Mouse (Mus musculus) layer of hippocampus, postnatal 36 days (tissue): ENCODE measurements around the gene Polr3b. TPM values are rescaled to one million over a fixed set of nuclear protein-coding genes. Genes with fewer than 3 reads are reported as not detected.
A peak's percentile ranks its signal among the peaks of the same experiment; 100 is the strongest.

Experiments
- DNase-seq, 2 experiments: peaks; one replicate each; pipeline ENCODE4 v3.0.0; 2022
- total RNA-seq, 2 experiments: library from RNA; stranded (reverse); gene quantifications; 2 replicates each; pipeline ENCODE4 v1.2.3; 2021

Polr3b gene
- total RNA-seq, 2 experiments from 2014 or later, result 14.2 to 16.0 TPM

DNA sequence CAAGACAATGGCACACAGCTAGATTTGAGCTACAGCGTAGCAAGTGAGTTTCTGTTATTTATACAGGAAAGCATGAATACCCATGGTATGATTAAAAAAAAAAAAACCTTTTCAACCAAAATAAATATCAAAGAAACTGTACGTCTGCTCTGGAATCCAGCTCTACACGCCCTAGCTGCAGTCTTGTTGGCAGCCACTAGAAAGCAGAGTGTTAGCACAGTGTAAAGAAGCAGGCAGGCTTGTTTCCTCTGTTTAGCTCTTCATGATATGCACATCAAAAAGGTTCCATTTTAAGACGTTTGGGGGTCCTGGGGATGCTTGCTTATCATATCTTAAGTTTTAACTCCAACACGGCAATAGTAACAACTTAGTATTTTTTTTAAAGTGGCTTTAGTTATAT lies 89.8 kb downstream of the Polr3b start:
- DNase-seq, result no peak

DNA sequence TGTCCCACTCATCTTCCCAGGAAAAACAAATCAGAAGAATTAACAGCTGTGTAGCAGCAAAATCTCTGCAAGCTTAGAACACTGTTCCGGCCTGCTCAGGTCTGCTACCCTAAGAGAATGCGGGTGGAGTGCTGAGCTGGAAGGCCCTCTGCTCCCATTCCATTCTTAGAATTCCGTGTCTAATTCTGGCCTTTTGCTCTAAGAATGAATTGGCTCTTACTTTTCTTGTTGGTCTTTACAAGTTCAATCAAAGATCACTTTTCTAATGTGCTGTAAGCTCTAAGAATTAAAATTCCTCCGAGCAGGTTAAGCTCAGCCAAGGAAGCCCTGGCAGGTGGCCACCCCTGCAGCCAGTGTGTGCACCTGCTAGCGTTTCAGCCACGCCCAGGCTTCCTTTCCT lies 90.4 kb downstream of the Polr3b start:
- DNase-seq, result no peak

GRCm38 (mm10) chr10:84713043-84713442 lies 91.0 kb downstream of the Polr3b start:
- DNase-seq, result no peak

- DNase-seq, result no peak
Observed at GRCm38 (mm10) chr10:84715639-84716038, 93.5 kb downstream of the Polr3b start.

- DNase-seq, result no peak
Observed at GRCm38 (mm10) chr10:84716581-84716980, 94.5 kb downstream of the Polr3b start.

DNA sequence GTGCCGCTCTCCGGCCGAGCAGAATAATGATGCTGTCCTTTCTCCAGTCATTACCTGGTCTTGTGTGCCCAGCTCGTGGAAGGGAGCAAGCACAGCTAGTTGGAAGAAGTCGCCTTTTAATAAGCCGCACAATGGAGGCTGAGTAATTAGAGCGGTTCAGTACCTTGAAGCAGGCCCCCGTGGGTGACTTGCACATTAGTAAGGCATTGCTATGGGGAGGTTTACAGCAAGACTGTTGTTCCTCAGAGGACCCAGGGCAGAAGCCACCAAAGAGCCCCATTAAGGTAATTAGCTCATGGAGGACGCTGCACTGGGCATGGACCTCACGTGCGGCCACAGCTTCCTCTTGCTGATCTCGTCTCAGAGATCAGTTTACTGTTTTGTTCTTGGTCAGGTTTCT lies 100.6 kb downstream of the Polr3b start:
- no peak for DNase-seq

DNA sequence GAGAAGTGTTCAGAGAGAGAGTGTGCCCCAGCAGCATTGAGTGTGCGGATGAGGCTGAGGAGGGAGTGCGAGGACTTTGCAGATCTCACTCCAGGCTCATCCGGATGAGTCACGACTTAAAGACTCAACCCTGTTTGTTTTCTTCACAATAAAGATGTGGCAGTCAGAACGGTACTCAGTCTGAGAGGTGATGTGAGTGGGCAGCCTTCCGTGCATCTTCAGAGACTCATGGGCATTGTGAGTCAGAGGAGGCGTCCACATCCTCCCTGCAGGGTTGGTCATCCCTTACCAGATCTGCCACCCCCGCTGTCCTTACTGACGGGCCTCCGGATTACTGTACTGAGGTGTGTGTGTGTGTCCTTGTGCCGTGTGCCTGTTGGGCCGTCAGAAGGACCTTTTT lies 104.9 kb downstream of the Polr3b start:
- DNase-seq, result no peak

DNA sequence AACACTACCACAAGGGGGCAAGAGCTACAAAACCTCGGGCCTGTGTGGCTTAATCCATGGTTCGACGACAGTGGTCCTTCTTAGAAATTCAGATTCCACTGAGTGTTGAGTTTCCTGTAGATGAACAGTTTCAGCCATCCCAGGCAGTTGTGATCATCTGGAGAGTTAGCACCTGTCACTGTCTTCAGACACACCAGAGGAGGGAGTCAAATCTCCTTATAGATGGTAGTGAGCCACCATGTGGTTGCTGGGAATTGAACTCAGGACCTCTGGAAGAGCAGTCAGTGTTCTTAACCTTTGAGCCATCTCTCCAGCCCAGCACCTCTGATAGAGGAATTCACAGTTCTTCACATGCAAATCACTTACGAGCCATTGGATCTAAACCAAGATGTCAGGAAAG lies 105.7 kb downstream of the Polr3b start:
- no peak for DNase-seq

- DNase-seq, result no peak
Observed at GRCm38 (mm10) chr10:84730078-84730477, 108.0 kb downstream of the Polr3b start.

DNA sequence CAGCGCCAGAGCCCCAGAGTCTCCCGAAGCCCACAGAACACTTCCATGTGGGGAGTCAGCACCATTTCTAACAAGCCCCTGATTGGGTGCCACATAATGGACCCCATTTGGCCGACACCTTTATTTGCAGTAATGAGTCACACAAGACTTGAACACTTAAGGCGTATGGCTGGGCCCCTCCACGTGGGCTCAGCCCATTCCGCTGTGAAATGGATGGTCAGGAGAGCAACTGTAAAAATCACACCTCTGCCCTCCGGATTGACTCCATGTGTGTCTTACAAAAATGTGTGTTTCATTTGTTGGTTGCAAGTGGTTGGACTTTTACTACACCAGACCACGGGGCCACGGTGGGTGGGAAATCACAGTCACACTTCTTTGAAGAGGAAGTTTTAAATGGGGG lies 108.9 kb downstream of the Polr3b start:
- DNase-seq, result no peak

DNA sequence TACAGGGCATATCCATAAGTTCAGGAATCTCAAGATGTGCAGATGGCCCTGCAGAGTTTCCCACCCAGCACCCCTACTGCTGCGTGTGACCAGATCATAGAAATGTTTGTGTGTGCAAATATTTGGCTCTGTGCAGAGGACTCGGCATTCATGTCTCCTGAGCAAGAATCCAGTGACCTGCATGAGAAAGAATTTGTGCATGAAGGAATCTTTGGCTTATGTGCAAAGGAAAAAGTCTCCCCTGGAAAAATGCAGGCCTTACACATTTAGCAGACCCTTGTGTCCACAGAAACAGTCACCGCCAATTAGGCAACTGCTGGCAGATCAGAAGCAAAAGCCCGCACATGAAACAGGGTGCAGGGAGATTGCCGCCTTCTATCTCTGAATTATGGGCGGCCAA lies 111.4 kb downstream of the Polr3b start:
- DNase-seq, result no peak

- peak in 1 of 2 experiments; percentile 37 for DNase-seq
Observed at GRCm38 (mm10) chr10:84754851-84755785, 133.0 kb downstream of the Polr3b start.

- DNase-seq, result peak in 1 of 2 experiments; percentile 28
Observed at GRCm38 (mm10) chr10:84755786-84756203, 133.7 kb downstream of the Polr3b start, which contains the start of gene Rfx4. Gene Rfx4, plus strand, starts transcription at chr10:84756062.

- no peak for DNase-seq
Observed at GRCm38 (mm10) chr10:84756435-84757095, 134.5 kb downstream of the Polr3b start.

DNA sequence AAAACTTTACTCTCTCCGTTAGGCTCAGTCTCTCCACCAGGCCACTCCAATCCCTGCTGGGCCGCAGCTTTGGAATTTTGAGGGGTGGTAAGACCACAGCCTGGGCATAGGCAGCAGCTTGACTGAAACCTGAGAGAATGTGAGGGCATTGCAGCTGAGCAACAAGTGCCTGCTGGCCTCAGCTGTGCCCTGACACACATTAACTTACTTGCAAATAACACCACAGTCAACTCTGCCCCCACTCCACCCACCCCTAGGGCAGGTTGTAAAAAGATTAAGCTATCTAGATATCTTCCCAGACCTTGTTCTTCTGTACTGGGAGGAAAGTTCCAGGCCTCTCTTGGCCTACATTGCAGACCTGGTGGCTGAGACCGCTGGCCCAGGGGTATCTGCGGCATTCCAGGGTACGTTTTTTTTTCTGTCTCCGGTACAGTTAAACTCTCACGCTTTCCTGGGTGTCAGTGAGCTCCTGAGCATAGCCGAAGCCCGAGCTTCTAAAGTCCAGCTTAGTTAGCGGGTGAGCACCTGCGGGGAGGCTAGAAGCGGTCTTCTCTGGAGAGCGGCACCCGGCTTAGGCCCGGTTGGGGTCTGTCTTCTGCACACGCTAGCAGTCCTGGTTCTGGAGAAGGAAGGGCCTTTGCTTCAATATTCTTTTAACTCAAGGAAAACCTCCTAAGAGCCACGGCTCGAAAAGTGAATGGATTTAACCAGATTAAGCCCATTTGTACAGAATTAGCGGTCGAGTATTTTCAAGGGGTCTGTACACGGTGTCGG lies 135.5 kb downstream of the Polr3b start:
- DNase-seq, result no peak

DNA sequence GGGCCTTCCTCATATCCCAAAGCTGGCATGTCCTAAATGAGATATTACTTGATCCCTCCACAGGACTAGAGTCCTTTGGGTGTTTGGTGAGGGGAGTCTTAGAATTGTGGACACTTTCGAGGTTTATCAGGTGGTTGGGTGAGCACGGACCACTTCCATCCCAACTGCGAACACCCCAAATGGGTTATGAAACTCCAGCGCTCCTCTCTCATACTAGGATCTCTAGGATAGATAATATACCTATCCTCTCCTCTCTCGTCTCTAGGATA lies 136.0 kb downstream of the Polr3b start:
- DNase-seq, result no peak

DNA sequence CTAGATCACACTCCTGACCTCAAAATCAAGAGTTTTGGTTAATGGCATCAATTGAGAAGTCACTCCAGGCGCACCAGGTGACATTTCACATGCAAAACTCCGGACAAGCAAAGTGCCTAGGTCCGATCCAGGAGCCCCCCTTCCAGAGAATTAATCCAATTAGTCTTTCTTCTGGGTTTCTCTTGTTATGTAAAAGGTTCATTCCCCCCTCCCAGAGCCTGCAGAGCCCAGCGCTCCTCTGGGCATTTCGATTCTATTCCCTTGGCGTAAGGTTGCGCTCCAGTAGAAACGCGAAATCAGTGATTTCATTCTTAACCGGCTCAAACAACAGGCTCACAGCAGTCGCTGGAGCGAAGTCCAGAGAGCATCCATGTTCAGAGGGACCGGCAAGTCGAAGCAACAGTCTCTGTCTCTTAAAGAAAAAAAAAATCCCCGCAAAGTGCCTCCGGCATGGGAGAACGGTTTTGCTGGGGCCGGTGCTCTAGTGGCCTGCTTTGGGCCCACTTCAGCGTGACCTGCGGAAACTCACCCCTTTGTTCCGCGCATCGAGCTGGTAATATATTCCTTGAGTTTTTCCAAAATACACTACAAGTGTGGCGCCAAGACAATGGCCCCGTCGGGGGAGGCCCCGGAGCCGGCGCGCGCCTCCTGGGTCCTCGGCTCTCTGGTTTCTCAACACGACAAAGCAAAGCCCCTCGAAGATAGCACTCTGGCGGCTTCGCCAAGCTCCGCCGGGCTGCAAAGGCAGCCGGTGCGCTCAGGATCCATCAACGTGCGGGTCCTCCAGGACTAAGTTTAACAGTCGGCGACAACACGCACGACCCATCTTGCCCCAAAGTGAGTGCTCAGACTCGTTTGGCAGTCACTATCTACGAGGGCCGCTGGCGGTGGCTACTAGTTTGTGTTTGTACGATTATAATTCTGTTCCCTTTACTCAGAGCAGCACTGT lies 136.7 kb downstream of the Polr3b start:
- DNase-seq, result no peak

DNA sequence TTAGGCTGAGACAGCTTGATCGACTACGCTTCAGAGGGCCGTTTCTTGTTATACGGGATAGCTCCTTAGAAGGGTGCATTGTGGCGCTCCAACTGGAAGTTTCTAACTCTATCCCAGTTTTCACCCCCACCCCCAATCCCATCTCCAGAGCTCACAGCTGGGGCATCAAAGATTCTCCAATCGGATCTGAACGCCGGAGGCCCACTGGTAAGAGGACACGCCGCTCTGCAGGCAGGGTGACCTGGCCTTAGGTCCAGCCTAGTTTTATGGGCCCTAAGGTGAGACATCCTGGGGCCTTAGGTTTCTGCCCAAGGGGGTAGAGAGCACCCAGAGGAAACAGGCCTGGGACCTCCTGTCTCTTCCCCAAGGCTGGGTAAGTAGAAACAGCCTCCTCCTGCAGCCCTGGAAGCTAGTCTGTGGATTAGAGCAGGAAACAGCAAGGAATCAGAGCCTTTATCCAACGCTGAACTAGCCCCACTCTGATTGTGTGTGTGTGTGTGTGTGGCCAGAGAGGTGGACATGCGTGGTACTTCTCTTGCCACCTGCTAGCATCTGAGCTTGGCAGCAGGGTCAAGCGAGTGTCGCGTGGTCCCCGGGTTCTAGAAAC lies 137.5 kb downstream of the Polr3b start:
- DNase-seq, result no peak

GRCm38 (mm10) chr10:84760118-84761111 lies 138.3 kb downstream of the Polr3b start:
- DNase-seq, result no peak

DNA sequence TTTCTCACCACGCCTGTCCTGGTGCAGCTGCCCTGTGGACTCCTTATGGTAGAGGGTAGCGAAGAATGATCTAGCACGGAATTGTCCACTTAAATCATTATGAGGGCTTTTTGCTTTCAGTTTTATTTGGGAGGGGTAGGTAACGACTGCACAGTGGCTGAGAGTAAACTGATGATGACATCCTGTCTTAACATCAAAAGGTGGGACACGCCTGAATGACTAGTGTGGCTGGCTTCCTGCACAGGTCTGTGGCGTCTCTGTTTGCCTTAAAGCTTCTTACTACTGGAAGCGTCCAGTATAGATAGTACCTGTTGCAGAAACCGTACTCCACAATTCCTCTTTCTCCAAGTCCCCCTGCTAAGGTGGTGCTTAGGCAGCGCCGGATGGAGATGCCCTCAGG lies 146.7 kb downstream of the Polr3b start:
- DNase-seq, result no peak
